Mouse (Mus musculus) heart, postnatal 0 days (tissue): ENCODE data around the gene Atad5.

Experiments
- CTCF ChIP-seq: IDR thresholded peaks from 2 replicates; pipeline ENCODE4 v1.5.1; 2016; ENCODE audit warnings: antibody characterized with exemption, control low read depth, low read depth
- EP300 ChIP-seq: IDR thresholded peaks from 2 replicates; pipeline ENCODE4 v1.6.1; 2016; ENCODE audit warnings: antibody characterized with exemption, low read depth

- TF ChIP-seq CTCF = no peak
- TF ChIP-seq EP300 = no peak
Observed at GRCm38 (mm10) chr11:80116411-80116810, 27.2 kb downstream of the Atad5 start.
